Mouse (Mus musculus): Measurements from ENCODE around the gene Fam169b.

Fam169b gene

GRCm38 (mm10) chr7:68400516-68400915 lies 126.9 kb downstream of the Fam169b start:
- no peak for DNase-seq (ENCODE audit: low spot score in 2 of 2)

- no peak for DNase-seq (ENCODE audit: low spot score in 2 of 2)
Measured at GRCm38 (mm10) chr7:68408611-68409010, 135.0 kb downstream of the Fam169b start.

Data from urinary bladder, adult 18-20 months (tissue).